Mouse (Mus musculus) ovary, postnatal 10 days (tissue): ENCODE results near the gene Sirt4.

Experiments used
- DNase-seq: peaks from one replicate; pipeline ENCODE4 v3.0.0; 2022; ENCODE audit warnings: low spot score

Gene Sirt4

DNA sequence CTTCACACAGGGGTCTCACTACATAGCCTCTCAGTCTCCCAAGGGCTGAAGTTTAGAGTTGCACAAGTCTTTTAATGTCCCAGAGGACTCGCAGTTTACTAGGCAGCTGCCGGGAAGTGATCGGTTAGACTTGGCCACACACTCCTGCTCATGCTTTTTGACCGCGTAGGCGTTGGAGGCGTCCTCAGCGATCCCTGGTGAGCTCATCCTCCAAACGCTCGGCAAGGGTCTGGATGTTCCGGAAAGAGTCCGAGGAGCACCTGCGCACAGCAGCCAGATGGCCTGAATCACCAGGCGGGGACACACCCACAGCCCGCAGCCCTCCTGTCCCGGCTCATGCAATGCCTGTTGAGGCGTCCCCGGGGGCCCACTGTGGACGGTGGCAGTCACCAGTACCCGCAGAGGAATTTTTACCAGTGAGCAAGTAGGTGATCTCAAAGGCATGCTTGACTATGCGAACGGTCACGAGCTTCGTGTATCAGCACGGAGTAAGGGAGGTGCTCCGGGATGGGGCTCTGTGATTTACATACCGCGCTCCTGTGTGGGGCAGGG is 7.3 kb upstream of the Sirt4 start:
- peak; percentile 28 for DNase-seq

DNA sequence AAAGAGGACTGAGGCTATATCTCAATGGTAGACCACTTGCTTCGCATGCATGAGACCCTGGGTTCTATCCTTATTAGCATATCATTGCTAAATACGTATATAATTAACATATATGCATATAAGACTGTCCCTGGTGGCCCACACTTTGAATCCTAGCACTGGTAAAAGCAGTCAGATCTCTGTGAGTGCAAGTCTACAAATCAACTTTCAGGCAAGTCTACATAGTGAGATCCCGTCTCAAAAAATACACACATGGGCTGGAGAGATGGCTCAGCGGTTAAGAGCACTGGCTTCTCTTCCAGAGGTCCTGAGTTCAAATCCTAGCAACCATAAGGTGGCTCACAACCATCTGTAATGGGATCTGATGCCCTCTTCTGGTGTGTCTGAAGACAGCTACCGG is 6.6 kb upstream of the Sirt4 start:
- no peak for DNase-seq

DNA sequence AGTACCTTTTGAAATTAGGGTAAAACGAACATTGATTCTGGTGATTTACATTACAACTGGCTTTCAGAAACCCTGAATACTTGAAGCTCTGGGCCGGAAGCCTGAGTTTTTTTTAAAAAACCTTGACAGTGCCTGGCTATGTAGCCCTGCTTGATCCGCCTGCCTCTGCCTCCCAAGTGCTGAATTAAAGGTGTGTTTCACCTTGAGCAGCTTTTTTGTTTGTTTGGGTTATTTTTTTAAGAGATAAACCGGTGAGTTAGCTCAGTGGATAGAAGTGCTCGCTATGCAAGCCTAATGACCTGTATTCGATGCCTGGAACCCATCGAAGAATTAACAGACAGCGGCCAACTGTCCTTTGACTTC is 6.1 kb upstream of the Sirt4 start:
- DNase-seq: no peak

DNA sequence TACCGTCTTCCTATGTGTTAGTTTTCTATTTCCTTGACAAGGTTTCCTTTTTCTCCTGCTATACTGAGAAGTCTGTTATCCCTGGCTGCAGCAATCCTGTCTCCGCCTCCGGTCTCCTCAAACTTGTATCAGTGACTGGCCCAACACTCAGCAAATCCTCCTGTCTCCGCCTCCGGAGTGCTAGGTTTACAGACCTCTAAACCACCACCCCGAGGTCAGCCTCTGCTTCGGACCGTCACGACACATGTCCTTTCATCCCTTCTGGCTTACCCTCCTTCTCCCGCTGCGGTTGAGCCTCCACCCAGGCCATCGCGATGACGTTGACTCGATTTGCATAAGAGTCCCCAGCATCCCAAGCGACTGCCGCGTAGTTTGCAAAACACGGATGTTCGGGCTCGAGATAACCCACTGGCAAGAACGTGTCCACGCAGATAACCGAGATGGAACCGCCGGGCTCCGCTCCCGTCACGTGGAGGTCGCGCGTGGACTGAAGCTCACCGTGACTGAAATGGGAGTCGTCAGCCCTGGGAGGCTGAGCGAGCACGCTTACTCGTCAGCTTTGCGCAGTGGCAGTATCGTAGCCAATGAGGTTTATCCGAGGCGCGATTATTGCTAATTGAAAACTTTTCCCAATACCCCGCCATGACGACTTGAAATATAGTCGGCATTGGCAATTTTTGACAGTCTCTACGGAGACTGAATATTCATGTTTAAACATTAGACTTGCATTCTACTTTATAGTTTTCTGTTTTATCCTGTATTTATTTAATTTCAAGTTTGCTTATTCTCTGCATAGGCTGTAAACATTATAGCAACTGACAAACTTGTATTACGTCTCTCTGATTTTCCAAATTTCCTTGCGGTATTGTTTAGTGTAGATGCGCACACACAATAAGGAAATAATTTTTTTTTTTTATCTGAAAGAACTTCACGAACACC is 5.4 kb upstream of the Sirt4 start:
- DNase-seq: peak; percentile 84

DNA sequence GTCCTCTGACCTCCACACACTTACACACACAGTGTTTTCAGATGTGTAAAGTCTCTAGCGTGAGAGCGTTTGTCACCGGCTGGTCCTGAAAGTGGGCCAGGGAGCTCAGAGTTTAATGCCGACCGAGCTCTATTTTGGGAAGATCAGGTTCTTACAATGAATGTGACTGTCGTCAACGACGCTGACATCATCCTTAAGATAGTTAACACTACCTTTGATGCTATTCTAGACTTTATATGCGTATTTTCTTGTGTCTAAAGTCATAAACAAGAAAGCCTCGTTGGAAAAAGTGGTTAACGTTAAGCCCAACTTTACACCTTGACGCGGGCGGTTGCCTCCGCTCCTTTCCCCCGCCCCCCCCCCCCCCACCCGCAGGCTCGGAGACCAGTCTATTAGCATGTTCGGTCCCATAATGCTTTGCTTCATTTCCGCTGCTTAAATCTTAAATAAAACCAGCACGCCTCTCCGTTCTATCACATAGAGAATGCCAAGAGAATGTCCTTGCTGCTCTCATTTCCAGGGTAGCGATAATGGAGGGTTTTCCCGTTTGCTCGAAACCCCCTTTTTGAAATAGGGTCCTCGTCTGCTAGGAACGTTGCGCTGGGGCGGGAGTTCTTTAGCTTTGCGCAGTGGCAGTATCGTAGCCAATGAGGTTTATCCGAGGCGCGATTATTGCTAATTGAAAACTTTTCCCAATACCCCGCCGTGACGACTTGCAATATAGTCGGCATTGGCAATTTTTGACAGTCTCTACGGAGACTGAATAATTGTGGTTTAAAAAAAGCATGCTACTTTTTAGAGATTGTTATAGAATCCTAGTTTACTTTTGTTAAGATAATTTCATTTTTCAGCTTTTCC is 4.5 kb upstream of the Sirt4 start:
- DNase-seq: peak; percentile 84

DNA sequence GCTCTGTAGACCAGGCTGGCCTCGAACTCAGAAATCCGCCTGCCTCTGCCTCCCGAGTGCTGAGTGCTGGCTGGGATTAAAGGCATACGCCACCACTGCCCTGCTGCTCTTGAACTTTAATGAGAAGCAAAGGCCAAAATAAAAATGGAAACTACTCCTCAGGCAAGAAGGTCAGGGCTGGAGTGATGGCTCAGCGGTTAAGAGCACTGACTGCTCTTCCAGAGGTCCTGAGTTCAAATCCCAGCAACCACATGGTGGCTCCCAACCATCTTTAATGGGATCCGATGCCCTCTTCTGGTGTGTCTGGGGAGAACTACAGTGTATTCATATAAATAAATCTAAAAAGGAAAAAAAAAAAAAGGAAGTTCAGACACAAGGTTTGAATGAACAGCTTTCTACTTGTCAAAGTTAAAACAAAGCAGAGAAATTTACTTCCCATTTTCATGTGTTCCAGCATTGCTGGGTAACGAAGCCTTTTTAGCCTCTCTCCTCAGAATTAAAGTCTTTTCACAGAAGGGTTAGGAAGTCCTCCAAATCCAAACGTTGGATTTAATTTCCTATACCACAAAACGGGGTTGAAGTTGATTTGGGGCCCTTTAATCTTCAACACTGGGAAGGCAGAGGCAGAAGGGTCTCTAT is 3.5 kb upstream of the Sirt4 start:
- DNase-seq: no peak

DNA sequence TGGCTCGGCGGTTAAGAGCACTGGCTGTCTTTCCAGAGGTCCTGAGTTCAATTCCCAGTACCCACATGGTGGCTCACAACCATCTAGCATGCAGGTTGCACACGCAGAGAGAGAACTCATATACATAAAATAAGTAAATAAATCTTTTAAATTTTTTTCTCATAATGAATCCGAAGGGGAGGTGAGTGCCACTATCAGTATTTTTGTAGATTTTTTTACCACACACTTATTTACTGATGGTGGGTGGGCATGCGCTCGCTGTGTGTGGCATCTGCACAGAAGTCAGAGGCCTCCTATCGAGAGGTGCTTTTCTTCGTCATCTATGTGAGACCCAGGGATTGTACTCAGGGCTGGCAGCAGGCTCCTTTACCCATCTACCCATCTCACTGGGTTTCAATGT is 2.8 kb upstream of the Sirt4 start:
- no peak for DNase-seq

DNA sequence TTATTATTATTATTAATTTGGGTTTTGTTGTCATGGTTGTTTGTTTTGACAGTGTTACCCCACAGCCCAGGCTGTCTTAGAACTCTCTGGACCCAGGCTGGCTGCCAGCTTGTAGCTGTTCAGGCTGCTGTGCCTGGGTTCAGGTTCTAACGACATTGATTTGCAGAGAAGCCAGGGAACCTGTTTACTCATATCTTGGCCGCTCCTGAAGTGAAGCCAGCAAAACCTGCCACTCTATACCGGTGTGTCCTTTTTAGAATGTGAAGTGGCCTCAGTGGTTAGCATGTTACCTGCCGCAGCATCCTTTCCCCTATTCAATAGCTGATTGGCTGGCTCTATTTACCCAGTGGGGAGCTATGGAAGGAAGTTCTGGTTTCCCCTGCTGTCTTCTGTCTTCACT is 2.2 kb upstream of the Sirt4 start:
- no peak for DNase-seq

DNA sequence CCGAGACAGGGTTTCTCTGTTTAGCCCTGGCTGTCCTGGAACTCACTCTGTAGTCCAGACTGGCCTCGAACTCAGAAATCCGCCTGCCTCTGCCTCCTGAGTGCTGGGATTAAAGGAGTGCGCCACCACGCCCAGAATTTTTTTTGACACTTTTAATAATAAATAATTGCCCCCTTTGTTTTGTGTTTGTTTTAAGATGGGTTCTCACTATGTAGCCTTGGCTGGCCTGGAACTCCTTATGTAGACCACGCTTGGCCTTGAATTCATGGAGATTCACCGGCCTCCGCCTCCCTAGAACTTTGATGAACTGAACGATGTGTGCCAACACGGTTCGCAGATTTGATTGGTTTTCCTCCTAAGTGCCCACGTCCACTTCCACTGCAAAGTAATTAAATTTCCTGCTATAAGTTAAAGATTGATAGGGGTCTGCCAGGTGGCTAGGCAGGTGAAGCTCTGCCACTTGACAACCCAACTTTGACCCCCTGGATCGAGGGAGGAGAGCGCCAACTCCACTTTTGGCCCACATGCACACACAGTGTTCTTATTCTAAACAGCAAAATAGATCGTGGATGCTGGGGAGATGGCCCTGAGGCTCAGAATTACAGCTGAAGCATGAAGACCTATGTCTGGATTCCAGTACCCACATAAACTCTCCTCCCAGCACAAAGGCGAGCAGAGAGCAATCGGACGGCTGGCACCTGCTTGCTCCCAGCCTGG is 1.1 kb upstream of the Sirt4 start:
- DNase-seq: no peak

DNA sequence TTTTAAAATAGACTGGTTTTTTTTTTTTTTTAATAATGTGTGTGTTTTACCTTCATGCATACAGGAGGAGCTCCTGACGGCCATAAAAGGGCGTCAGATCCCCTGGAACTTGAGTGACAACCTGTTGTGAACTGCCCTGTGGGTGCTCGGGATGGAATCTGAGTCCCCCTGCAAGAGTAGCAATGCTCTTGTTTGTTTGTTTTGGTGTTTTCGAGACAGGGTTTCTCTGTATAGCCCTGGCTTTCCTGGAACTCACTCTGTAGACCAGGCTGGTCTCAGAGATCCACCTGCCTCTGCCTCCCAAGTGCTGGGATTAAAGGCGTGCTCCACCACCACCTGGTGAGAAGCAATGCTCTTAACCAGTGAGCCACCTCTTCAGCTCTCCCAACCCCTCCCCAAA is 471 bp upstream of the Sirt4 start:
- DNase-seq: no peak

DNA sequence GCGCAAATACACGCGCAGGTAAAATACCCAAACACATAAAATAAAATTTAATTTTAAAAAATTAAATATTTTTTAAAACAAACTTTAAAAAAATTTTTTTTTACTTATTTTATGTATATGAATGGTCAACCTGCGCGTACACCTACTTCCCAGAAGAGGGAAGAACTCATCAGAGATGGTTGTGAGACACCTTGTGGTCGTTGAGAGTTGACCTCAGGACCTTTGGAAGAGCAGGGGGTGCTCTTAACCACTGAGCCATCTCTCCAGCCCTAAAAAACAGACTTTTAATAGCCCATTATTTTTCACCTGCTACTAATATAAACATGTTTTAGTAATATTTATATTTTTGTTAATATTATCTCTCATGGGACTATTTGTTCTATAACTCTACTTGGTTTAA is 1.1 kb downstream of the Sirt4 start:
- no peak for DNase-seq

DNA sequence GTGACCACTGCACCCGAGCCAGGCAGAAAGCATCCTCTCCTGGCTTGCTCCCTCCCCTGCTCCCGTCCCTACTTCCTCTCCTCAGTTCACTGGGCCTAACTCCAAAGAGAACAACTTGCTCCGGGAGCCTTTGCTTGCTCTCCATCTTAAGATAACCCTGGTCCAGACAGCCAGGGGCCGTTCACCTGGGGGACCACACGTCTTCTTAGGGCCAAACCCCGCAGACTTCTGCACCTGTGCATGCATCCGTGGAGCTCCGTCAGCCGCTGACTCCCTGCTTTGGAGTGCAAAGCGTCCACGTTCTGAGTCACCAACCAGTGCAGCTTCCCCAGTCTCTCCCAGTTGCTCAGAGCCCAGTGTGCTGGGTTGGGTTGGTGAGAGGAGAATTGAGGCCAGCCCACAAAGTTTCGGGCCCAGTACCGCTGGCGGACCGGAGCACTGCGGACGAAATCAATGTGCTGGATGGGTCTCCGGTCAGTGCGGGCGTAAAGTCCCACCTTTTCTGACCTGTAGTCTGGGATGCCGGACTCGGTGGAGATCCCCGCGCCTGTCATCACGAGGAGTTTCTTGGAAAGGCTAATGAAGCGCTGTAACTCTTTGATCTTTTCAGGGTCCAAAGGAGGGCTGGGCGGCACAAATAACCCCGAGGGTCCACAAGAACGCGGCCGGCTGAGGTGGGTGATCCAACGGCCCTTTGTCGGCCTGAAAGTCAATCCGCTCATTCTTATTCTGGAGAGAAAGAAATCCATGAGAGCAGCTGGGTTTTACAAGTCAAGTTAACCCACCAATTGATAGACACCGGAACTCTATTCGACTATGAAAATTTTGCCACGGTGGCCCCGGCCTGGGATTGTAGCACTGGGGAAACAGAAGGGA is 1.9 kb downstream of the Sirt4 start:
- DNase-seq: no peak

DNA sequence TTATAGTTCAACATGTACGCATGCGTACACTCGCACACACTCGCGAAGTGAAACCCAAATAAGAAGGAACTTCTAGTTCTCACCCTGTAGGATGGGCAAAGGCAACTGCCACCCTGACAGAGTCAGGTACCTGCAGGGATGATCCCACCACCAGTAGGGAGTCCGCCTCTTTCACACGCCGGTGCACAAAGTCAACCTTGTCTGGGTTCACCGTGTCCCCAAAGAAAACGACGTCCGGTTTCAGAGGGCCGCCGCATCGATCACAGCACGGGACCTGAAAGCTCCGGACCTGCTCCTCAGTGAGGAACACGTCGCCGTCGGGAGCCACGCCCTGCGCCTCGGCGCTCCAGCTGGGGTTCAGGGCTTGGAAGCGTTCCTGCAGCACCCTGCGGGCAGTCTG is 4.4 kb downstream of the Sirt4 start:
- DNase-seq: no peak

DNA sequence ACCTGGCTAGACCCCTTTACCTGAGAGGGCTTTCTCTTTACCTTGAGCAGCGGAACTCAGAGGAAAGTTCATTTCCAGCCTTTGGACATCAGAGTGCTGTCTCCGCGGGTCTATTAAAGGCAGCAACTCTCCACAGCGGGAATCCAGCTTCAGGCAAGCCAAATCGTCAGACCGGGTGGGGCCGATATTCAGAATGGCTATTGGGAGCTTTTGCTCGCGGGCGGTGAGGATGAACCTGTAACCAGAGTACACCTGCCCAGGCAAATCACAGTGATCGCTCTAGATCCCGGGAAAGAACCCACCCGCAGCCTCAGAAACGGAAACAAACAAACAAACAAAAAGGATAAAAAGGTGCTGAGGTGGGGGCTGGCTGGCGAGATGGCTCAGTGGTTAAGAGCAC is 5.0 kb downstream of the Sirt4 start:
- no peak for DNase-seq

DNA sequence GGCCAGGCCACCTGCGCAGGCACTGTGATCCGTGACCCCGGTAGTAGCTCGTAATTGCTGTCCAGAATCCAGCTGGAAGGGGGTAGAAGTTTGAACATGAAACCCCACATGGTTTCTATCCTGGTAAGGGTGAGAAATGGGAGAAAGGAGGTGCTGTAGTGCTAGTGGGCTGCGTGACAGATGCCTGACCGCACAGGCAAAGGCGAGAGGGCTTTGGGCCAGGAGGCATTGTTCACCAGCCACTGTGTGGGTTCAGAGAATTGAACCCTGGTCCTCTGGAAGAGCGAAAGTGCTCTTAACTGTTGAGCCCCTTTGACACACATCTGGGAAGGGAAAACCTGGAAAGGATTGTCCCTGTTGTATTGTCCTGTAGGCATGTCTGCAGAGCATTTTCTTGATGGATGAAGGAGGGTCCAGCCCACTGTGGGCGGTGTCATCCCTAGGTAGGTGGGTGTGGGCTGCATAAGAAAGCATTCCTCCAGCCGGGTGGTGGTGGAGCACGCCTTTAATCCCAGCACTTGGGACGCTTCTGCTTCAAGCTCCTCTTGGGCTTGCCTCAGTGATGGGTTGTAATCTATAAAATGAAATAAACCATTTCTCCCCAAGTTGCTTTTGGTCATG is 8.3 kb downstream of the Sirt4 start:
- DNase-seq: no peak

DNA sequence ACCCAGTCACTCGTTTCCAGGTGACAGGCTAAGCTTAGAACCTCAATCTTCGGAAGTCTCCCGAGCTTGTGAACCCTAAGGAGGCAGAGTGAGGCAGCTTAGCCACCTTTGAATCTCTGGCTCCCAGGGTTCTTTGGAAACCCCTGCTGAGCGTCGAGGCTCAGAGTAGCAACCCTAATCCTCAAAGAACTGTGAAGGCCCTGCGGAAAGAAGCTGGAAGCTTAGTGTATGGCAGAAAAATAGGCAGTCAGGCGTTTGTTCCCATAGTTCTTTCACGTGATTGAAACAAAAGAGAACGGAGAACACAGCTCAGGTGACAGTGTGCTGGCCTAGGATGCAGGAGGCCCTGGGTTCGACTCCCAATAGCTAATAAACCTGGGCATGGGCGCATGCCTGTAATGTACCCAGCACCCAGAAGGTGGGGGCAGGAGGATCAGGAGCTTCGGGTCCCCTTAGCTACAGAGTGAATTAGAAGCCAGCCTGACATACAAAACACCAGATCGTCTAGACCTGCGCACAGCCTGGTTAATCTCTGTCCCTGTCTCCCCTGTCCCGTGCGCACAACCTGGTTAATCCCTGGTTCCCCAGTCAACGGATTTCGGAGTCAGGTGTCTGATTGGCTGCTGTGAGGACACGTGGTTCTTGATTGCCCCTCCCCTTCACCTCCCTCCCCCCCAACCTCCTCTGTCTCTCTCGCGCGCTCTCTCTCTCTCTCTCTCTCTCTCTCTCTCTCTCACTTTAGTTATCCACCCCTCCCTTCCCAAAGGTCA is 9.0 kb downstream of the Sirt4 start:
- no peak for DNase-seq

DNA sequence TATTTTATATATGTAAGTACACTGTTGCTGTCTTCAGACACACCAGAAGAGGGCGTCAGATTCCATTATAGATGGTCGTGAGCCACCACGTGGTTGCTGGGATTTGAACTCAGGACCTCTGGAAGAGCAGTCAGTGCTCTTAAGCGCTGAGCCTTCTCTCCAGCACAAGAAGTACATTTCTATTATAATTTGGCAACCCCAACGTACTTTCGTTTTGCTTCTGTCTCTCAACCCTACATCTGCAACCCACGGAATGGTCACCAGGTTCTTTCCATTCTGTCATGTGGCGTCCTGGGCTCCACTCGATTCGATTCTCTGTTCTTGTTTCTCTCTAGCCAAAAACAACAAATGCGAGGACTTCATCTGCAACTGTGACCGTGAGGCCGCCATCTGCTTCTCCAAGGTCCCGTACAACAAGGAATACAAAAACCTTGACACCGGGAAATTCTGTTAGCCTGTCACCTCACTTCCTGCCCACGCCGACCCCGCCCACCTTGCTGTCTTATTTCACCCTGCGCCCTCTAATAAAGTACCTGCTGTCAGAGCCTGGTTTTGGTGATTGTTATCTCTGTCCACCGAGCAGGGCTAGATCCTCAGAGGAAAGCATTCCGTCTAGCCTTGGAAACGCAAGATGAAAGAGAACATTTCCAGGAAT is 10.2 kb downstream of the Sirt4 start:
- DNase-seq: no peak

DNA sequence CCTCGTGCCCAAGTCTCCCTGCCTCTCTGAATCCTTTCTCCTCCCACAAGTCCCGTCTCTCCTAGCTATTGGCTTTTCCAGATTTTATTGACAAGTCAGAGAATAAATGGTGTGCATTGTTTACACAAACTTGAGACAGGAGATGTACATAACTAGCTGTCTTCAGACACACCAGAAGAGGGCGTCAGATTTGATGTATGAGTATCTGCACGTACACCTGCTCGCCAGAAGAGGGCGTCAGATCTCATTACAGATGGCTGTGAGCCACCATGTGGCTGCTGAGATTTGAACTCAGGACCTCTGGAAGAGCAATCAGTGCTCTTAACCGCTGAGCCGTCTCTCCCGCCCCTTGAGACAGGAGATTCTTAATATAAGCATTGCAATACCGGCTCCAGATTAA is 11.3 kb downstream of the Sirt4 start:
- no peak for DNase-seq
